Mouse (Mus musculus) gastrocnemius, adult 8-10 months (tissue): Measurements from ENCODE around the gene Elfn1. TPM values are rescaled to one million over a fixed set of nuclear protein-coding genes. Genes with fewer than 3 reads are reported as not detected.
"Not testable (repeated sequence)": the region's sequence is repeated elsewhere in the genome, so short reads cannot be mapped to it uniquely, and the experiment has no call there.

Source experiments
- DNase-seq, 2 experiments: peaks; one replicate each; pipeline ENCODE4 v3.0.0; 2022; ENCODE audit warnings: low spot score in 2 of 2
- total RNA-seq, 4 experiments: library from RNA; stranded (reverse); gene quantifications; 2 replicates each; pipeline ENCODE4 v1.2.4; 2022

Elfn1 gene
- total RNA-seq, 4 experiments from 2014 or later: not detected

DNA sequence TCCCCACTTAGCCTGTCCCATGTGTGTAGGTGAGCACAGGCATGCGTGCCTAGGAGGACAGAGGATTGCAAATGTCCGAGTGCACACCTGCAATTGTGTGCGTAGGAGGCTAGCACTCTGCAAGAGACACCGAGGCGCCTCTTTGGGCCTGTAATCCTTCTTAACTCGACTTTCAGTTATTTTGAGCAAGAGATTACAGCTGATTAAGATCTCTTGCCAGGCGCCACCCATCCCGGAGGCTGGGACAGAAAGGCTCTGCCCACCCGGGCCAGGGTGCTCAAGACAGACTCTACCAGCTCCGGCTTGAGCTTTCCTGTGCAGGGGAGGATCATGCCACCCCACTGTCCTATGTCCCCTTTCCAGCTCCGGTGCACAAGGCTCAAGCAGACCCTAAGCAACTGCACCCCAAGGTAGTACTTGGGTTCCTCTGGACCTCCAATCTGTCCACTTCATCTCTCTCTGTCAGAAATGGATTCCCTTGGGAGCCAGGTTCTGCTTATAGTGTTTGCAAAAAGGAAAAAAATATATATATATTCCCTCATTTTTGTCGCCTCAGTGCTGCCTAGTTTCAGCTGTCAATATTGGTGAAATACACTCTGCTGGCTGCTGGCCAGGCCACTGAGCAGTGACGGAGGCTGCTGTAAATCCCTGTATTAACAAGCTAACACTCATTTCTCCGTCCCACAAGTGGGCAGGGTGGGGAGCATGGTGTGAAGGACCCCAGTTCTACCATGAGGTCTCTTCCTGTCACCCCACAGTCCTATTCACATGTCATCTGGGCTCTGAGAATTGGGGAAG, 61.6 kb downstream of the Elfn1 start:
- DNase-seq: no peak

DNA sequence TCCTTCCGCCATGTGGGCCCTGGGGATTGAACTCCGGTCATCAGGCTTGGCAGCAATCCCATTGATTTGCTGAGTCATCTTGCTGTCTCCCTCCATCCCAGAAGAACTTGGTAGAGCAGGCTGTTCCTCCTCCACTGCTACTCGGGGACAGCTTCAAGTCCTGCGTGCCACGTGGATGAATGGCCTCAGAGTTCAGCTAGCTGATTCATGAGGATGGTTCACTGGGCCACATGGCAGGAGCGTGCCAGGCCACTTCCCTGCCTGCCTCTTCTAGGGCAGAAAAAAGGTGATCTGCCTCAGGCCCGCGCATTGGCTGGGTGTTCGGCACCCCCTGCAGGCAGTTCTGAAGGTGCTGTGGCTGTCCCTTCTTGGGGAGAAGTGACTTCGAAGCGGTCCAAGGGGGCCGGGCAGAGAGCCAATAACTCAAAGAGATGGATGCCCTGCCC, 62.5 kb downstream of the Elfn1 start:
- no peak for DNase-seq

DNA sequence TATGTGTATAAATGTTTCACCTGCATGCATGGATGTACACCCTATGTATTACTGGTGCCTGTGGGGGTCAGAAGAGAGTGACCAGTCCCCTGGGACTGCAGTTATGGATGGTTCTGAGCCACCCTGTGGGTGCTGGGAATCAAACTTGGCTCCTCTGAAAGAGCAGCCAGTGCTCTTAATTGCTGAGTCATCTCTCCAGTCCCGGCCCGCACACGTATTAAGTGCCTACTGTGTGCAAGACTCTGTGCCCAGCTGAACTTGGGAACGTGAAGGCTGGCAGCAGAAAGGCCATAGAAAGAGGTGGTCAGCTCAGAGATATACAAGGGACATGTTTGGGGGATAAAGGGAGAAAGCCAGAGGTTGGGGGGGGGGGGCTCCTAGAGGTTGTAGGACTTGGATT, 68.8 kb downstream of the Elfn1 start:
- DNase-seq: no peak

DNA sequence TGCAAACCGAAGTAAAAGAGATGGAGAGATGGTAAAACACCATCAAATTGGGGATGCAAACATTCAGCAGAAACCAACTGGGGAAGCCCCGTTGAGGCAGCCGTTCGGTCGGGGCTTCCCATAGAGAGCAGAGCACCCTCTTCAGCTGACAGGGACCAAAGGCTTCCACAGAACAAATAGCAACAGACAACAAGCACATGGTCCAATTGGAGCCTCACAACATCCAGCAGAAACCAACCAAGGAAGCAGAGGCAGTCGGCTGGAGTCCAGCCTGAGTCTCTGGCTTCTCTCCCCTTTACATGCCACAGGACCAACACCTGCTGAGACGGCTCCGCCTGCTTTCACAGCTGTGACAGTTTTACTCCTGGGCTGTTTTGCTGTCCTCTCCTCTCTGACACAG, 69.7 kb downstream of the Elfn1 start:
- DNase-seq: no peak

DNA sequence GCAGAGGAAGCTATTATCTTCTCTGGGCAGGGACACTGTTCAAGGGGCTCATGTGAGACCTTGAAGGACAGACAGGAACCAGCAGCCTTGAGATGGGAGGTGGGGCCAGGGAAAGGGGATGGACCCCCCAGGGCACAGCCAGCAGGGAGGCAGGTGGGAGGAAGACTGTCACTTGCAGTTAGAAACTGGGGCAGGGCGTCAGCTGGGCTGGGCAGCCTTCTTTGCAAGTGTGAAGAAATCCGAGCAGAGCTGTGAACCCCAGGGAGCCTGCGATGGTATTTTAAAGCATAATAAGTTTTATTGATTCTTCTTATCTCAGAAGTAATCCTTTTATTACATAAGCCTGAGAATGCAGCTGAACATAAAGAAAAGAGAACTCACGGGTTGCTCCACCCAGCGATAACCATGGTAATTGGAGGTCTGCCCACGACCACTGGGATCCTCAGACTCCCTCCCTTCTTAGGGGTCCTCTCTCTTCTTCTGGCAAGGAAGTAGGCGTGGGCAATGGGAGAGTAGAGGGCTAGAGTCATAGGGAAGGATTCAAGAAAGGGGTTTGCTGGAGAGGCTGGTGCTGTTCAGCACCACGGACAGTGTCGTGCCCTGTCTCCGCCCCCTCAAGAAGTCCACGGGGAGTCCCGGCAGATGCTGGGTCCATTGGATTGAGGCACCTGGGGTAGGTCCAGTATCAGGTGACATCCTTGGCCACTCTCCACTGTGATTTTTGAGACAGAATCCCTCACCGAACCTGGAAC, 71.0 kb downstream of the Elfn1 start:
- DNase-seq: no peak

DNA sequence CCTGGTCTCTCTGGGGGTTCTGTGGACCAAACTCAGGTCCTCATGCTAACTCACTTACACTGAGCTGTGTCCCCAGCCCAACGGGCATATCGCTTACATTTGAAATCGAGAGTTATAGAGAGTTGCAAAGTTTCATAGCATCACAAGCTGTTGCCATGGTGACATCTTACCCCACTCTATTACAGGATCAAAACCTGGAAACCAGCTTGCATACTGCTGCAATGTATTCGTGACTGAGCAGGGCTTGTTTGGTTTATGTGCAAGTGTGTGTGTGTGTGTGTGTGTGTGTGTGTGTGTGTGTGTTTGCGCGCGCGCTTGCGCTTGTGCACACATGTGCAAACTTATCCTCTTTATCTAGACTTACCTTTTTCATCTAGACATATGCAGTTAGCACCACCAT, 71.6 kb downstream of the Elfn1 start:
- DNase-seq: no peak

DNA sequence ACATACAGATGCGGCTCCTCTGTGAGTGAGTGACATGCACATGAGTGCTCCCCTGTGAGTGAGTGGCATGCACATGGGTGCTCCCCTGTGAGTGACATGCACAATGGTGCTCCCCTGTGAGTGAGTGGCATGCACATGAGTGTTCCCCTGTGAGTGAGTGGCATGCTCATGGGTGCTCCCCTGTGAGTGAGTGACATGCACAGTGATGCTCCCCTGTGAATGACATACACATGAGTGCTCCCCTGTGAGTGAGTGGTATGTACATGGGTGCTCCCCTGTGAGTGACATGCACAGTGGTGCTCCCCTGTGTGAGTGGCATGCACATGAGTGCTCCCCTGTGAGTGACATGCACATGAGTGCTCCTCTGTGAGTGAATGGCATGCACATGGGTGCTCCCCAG, 74.2 kb downstream of the Elfn1 start:
- DNase-seq: no peak

DNA sequence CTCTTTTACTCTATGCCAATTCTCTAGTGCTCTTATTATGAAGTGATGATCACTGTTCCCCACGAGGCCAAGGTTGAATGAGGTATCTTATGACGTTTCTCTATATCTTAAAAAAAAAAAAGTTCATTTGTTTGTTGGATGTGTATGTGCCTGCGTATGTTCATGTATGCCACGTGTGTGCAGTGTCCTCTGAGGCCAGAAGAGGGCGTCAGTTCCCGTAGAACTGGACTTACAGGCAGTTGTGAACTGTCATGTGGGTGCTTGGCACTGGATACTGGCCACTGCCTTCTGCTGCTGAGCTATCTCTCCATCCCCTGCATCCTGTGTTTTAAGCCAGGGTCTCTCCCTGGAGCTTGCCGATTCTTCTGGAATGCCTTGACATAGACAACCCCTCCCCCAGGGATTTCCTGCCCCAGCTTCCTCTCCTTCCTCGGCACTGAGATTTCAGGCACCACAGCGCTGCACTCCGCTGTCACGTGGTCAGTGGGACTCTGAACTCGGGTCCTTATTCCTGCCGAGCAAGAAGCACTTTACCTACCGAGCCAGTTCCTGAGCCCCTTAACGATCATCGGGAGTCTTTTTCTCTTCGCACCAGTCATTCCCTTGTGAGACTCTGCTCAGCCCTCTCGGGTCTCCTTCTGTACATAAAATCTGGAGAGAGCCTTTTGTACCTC, 77.5 kb downstream of the Elfn1 start:
- no peak for DNase-seq

DNA sequence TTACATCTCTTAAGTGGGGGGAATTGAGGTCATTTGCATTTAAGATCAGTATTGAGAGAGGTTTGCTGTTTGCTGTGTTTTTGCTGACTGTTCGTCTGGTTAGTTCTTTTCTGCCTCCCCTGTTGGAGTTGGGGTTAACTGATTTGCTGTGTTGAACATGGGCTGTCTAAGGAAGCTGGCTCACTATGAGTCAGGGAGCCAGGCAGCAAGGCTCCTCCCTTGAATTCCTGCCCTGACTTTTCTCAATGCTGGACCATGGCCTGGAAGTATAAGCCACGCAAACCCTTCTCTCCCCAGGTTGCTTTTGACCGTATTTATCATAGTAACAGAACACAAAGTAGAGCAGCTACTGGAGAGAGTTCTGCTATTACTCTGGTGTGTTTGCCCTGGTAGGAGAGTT, 83.8 kb downstream of the Elfn1 start:
- no peak for DNase-seq

DNA sequence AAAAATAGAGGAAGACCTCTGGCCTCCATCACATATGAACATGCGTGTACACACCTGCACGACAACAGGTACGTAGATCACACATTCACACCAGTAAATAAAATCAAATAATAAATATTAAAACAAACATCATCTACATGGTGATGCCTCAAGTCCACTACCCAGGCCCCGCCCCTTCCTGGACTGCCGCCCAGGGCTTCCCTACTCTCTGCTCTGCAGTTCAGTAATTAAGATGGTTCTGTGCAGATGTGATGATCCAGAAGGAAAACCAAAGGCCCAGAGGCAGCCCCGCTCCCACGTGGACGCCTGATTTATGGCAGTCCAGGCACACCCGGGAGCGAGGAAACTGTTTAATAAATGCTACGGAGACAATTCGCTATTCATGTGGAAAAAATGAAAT, 90.6 kb downstream of the Elfn1 start:
- DNase-seq: not testable (repeated sequence)

DNA sequence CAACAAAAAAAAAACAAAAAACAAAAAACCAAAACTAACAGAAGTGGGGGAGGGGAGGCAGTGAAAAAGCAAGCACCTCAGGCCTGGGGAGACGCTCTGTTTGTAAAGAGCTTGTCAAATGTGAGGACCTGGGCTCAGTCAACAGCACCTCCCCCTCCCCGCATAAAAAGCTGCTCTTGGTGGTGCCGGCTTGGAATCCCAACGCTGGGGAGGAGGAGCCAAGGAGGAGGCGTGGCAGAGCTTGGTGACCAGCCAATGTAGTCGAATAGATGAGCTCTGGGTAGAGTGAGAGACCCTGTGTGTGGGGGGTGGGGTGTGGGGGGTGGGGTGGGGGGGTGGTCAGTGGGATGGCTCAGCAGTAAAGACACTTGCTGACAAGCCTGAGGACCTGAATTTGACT, 91.2 kb downstream of the Elfn1 start:
- DNase-seq: no peak

DNA sequence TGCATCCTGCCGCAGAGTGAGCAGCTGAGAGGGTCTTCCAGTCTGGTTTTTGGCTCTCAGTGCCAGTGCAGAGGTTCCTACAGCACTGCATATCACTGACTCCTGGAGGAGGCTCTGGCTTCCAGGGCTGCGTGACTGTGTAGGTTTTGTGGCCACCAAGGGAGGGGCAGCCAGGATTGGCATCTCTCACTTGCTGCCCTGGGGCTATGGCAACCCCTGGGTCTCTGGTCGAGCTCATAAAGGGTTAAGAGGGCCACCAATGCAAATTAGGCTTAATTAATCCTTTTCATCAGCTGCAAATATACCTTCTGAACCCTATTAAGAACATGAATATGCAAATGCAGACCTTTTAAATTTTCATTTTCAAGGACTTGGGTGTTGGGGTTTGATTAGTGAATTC, 94.8 kb downstream of the Elfn1 start:
- DNase-seq: no peak

DNA sequence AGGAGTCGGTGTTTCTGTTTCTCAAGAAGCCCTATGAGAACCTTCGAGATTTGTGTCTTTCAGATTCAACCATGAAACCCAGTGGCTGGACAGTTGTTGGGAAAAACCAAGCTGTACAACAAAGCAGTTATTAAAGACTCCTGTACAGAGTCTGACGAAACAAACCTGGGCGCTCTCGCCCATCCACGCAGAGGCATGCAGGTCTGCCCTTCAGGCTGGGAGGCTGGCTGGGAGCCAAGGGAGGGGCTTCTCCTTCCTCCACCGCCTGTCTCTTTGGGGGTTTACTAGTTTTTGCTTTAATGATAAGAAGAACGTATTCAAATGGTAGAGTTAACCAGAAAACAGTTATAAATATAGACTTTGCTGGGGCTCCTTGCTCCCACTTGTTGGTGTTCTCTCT, 99.1 kb downstream of the Elfn1 start:
- DNase-seq: no peak

DNA sequence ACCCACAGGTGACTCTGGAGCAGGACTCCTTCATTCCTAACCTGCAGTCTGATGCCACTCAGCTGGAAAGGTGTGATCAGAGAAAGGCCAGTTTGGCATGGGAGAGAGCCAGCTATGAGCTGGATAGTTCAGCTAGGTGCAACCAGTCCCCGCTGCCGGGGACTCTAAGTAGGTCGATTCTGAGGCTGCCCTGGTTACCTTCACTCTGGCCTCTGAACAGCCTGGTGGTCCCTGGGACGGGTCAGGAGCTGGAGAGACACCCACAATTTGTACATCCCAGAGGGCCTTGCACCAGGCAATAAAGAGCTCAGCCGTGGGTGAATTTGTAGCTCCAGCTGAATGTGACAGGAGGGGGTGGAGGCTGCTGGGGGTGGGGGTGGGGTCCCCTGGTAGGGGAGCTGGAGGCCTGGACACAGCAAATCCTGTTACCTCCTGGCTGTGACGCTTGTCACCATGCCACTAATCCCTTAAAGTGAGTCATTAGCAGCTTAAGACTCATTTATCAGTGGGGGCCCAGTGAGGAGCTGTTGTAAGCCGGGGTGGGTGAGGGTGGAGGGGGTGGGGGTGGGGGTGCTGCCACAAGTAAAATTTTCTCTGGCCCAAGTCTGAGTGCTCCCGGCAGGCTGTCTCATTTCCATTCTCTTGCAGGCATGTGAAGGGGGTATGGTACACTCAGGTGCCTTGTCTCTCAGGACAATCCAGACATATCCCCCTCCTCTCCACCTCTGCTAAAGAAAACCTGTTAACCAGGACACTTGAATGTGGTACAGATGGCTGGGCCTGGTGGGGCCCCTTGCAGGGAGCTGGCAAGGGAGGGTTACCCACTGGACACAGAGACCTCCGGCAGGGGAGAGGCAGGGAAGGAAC, 100.1 kb downstream of the Elfn1 start:
- DNase-seq: no peak

DNA sequence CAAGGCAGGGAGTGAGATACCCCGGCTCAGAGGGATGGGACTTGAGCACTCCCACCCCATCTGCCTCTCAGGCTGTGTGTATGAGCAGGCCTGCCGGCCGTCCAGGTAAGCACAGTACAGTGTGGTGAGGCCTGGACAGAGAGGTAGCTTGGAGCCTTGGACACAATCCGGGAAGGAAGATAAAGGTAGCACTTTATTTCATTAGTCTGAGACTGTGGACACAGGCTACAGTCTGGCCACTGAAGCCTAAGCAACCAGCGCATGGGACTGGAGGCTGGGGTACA, 100.7 kb downstream of the Elfn1 start:
- DNase-seq: no peak

DNA sequence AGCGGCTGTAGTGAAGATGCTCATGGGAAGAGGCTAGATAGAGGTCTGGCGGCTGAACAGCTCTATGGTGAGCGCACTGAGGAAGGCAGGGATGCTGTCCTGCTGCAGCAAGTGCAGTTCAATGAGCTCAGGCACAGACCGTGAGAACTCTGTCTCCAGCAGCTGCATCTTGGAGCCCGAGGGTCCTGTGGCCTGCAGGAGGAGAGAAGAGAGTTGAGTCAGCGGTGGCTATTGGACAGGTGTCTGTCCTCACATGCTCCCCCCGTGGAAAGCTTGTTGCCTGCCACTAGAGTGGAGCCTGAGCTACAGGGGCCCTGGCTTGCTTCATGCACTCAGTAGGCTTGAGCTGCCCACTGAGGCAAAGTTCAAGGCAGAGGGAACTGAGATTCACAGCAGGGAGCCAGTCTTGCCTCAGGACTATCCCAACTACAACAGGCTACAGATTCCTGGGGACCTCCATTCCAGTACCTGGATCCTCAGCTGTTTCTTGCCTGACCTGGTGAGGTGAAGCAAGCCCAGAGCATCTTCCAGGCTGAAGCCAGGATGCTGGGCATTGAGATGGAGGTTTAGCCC, 101.4 kb downstream of the Elfn1 start:
- no peak for DNase-seq

DNA sequence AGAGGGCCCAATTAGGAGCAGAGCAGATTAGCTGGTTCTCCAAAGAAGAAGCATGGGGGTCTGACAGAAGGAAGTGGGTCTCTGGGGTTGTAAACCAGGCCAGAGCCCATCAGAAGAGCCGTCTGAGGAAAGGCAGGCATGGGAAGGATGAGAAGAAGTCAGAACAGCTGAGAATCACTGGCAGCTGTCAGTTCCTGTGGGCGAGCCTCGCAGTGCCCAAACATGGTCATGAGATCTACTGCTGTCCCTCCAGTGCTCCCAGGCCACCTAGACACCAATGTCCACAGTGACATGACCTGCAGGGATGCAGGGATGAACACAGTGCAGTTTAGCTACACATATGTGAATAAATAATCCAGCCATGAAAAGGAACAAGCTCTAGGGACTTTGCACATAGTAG, 102.7 kb downstream of the Elfn1 start:
- DNase-seq: no peak

DNA sequence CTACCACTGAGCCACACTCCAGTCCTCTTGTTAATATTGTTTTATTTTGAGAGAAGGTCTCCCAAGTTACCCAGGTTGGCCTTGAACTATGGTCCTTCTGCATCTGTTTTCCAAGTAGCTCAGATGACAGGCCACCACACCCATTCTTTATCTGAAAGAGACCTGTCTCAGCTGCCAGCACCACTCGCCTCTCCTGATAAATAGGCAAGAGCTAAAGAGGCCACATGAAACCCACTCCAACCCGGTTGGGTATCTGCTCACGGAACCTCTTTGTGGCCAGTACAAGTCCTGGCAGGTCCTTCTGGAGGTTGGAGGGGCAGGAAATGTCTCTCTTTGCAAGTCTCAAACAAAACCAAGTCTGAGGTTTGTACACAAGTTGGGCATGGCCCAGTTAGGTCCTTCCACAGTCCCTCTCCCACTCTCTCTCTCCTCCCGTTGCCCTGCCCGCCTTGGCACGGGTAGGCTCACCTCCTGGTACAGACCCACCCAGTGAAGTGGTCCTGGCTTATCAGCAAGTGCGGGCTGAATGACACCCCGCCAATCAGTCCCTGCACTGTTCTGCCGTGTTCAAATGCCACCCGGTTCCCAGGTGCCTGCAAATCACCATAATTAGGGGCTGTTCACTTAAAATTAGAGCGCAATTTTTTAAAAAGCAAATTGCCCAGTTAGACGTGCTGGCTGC, 104.7 kb downstream of the Elfn1 start:
- DNase-seq: no peak

DNA sequence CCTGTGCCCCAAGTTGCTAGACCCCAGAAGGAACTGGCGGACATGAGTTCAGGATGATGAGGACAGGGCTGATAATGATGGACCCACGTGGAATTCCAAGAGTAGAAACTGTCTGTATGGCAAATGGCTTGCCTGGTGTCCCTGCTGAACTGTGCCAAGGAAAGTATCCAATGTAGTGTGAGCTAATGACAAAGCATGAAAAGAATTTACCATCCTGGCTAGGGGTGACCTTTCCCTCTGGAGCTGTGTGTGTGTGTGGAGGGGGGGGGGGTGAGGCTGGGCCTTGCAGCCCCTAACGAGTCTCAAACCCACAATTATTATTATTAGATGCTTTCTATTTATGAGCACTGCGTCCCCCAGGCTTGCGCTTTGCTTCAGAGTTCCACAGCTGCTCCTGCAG, 105.9 kb downstream of the Elfn1 start:
- DNase-seq: no peak

DNA sequence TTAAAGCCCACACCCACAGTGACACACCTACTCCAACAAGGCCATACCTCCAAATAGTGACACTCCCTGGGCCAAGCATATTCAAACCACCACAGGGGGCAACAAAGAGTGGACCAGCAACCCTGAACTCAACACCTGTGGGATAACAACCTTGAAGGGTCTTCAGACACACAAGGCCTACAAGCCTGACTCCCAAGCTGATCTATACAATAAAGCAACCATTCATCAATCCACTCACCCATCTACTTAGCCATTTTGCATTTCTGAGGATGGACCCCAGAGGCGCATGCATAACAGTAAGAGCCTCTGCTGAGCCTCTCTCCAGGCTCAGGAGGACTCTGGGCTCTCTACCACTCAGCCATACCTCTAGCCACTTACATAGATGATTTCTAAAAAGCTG, 109.2 kb downstream of the Elfn1 start:
- no peak for DNase-seq

DNA sequence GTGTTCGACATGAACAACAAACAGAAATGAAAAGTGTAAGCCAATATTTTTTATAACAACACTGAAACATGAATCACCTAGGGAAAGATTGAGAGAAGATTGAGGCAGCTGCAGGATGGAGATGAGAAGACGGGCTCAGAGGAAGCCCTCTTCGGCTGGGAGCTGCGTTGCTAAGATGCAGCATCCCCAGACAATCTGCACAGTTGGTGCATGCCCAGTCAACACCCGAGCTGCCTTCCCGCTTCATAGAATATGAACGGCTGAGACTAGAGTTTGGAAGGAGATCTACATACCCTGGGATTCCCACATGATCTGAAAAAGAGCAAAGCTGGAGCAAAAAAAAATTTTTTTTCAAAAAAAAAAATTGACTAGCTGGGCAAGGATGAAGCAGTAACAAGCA, 111.0 kb downstream of the Elfn1 start:
- DNase-seq: no peak
